Mouse (Mus musculus) heart, embryonic 10.5 days (tissue): ENCODE data around the gene 6820408C15Rik. TPM values are rescaled to one million over a fixed set of nuclear protein-coding genes. Genes with fewer than 3 reads are reported as not detected.

Experiments used
- DNase-seq: peaks from one replicate; pipeline ENCODE4 v3.0.0-alpha.2; 2017; ENCODE audit warnings: low spot score
- H3K27ac ChIP-seq: fragments of 300-500 bp; sonication (generic); 2 replicates; pipeline ENCODE4 v1.5.1; 2016; ENCODE audit warnings: mild to moderate bottlenecking
- H3K27me3 ChIP-seq: fragments of 300-500 bp; sonication (generic); 2 replicates; pipeline ENCODE4 v1.6.1; 2016; ENCODE audit warnings: mild to moderate bottlenecking; ENCODE audit not compliant: poor library complexity, insufficient read depth, severe bottlenecking
- H3K36me3 ChIP-seq: fragments of 300-500 bp; sonication (generic); 2 replicates; pipeline ENCODE4 v1.6.1; 2016; ENCODE audit warnings: mild to moderate bottlenecking, moderate library complexity
- H3K4me1 ChIP-seq: fragments of 300-500 bp; sonication (generic); 2 replicates; pipeline ENCODE4 v1.6.1; 2016; ENCODE audit warnings: mild to moderate bottlenecking
- H3K4me3 ChIP-seq: fragments of 300-500 bp; sonication (generic); 2 replicates; pipeline ENCODE4 v1.5.1; 2016; ENCODE audit warnings: mild to moderate bottlenecking, moderate library complexity
- H3K9me3 ChIP-seq: fragments of 300-500 bp; sonication (generic); 2 replicates; pipeline ENCODE4 v1.6.1; 2016; ENCODE audit warnings: mild to moderate bottlenecking, moderate library complexity
- WGBS: fragments of 180-500 bp; shearing (Covaris S2); methylation state at CpG from one replicate; pipeline ENCODE4 v1.1.7; 2016; 5-methylcytosine and 5-hydroxymethylcytosine counted together
- polyA plus RNA-seq: library from polyadenylated mRNA; unstranded; fragments of >200 nt; fragmentation: Nextera tagmentation; extraction: Ambion mirVana; gene quantifications from 2 replicates; pipeline ENCODE4 v1.2.1, GENCODE M21; 2016

The 6820408C15Rik gene
- polyA plus RNA-seq, 1 experiment from 2014 or later = 1.4 TPM

DNA sequence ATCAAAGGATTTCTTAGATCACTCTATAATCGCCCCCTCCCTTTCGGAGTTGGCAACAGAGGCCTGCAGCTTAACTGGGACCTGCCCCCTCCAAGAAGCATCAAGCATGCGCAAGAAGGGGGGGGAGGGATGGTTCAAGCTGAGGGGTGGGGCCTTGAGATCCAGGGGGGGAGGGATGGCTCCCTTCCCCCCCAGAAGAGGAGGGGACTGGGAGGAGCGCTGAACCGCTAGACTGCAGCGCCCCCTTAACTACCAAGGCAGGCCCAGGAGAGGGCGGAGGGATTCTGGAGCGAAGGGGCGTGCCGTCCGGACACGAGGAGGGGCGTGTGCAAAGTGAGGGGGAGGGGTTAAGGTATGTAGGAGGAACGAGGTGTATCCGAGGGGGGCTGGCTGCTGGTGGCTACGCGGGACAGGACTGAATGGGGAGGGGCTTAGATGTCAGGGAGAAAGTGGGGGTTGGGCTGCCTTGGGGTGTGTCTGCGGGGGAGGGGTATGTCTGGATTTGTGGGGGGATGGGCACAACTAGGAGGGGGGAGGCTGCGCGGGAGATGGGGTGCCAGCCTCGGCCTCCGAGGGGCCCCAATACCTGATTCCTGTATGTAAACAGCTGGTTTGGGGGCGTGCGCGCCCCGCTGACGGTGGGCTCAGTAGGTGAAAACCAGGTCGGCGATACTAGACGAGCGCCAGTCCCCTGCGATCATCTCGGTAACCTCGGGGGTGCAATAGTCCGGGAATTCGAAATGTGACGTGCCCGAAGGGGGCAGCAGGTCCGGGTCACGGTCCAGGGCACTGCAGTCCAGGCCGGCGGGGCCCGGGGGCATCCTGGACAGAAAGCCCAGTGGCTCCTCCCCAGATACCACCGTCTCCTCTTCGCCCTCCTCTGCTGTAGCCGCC, 19.0 kb upstream of the 6820408C15Rik start:
- DNase-seq = peak; percentile 99
- Histone ChIP-seq H3K4me3 (peak overlapping the region; percentile 91), H3K36me3 (0 out of 2 replicates have a peak, but pooled peaks cover 7% of the 10 kb centered on the region), H3K9me3 (no peaks in the 10 kb centered on the region), H3K27me3 (no peaks in the 10 kb centered on the region), H3K27ac (peak overlapping the region; percentile 99), H3K4me1 (peaks cover 51% of the 10 kb centered on the region)
- under 1% methylated on average over 45 of the region's 46 CpGs for WGBS

GRCm38 (mm10) chr2:152397004-152397589, 18.3 kb upstream of the 6820408C15Rik start:
- H3K27me3 ChIP-seq = no peaks in the 10 kb centered on the region
- DNase-seq = peak; percentile 93
- H3K36me3 ChIP-seq = 0 out of 2 replicates have a peak, but pooled peaks cover 7% of the 10 kb centered on the region
- peak overlapping the region; percentile 91 for H3K4me3 ChIP-seq
- H3K27ac ChIP-seq = peak overlapping the region; percentile 99
- under 1% methylated on average over 76 of the region's 77 CpGs for WGBS
- peaks cover 51% of the 10 kb centered on the region for H3K4me1 ChIP-seq
- H3K9me3 ChIP-seq = no peaks in the 10 kb centered on the region

DNA sequence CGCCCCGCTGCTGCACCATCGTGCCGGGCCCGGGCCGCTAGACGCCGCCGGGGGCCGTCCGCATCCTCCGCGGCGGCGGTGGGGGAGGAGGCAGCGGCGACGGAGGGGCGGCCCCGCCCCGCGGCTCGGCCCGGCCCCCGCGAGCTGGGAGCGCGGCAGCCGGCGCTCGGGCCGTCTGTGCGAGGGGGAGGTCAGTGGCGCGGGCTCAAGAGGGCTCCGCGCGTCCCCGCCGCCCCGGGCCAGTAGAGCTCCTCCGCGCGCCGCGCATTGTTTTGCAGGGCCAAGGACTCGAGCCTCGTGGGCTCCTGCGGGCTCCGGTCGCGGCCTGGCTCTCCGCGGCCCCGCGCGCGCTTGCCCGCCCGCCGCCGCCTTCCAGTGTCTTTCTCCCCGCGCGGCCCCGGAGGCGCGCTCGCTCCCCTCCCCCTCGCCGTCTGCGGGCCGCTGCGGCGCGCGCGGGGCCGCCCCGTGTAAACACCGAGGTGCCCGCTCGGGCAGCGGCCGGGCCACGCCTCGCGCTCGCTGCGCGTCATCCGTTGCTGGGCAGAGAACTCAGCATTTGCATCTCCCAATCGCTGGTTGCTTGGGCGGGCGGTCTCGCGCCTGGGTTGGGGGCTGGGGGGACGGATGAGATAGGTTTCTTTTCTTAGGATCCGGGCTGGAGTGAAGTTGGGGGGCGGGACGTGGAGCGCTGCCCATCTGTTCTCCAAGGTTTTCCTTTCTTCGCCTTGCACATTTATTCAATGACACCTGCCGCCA, 17.5 kb upstream of the 6820408C15Rik start, which contains the start of gene Sox12:
Gene Sox12 (minus strand): TSS at position 384 of the 756 bp plus-strand sequence.
- H3K27me3 ChIP-seq = no peaks in the 10 kb centered on the region
- H3K4me1 ChIP-seq = peaks cover 51% of the 10 kb centered on the region
- DNase-seq = peak; percentile 98
- 1% methylated on average over 104 of the region's 104 CpGs for WGBS
- H3K27ac ChIP-seq = peak within 1 kb of the TSS; percentile 99
- peak within 1 kb of the TSS; percentile 91 for H3K4me3 ChIP-seq
- H3K36me3 ChIP-seq = 0 out of 2 replicates have a peak, but pooled peaks cover 7% of the 10 kb centered on the region
- no peaks in the 10 kb centered on the region for H3K9me3 ChIP-seq

GRCm38 (mm10) chr2:152398691-152399090, 16.7 kb upstream of the 6820408C15Rik start:
- H3K4me3 ChIP-seq = peak overlapping the region; percentile 91
- WGBS = under 1% methylated on average over 38 of the region's 38 CpGs
- H3K9me3 ChIP-seq = no peaks in the 10 kb centered on the region
- peaks cover 45% of the 10 kb centered on the region for H3K4me1 ChIP-seq
- DNase-seq = peak; percentile 99
- H3K27me3 ChIP-seq = no peaks in the 10 kb centered on the region
- H3K36me3 ChIP-seq = 0 out of 2 replicates have a peak, but pooled peaks cover 7% of the 10 kb centered on the region
- peak overlapping the region; percentile 99 for H3K27ac ChIP-seq

- peak overlapping the region; percentile 91 for H3K4me3 ChIP-seq
Observed at GRCm38 (mm10) chr2:152399122-152399542, 16.3 kb upstream of the 6820408C15Rik start.

GRCm38 (mm10) chr2:152406126-152406525, 9.3 kb upstream of the 6820408C15Rik start:
- H3K27me3 ChIP-seq = no peaks in the 10 kb centered on the region
- H3K4me3 ChIP-seq = peak overlapping the region; percentile 51
- H3K9me3 ChIP-seq = no peaks in the 10 kb centered on the region
- WGBS = under 1% methylated on average over 19 of the region's 19 CpGs
- peaks cover 35% of the 10 kb centered on the region for H3K4me1 ChIP-seq
- peak overlapping the region; percentile 84 for H3K27ac ChIP-seq
- H3K36me3 ChIP-seq = no peaks in the 10 kb centered on the region
- peak; percentile 99 for DNase-seq

More at GRCm38 (mm10) chr2:152399122-152399542, 16.3 kb upstream of the 6820408C15Rik start:
- under 1% methylated on average over 13 of the region's 13 CpGs for WGBS
- H3K4me1 ChIP-seq = peaks cover 41% of the 10 kb centered on the region
- no peaks in the 10 kb centered on the region for H3K9me3 ChIP-seq
- H3K27ac ChIP-seq = peak overlapping the region; percentile 99
- no peak for DNase-seq
- H3K27me3 ChIP-seq = no peaks in the 10 kb centered on the region
- 0 out of 2 replicates have a peak, but pooled peaks cover 7% of the 10 kb centered on the region for H3K36me3 ChIP-seq

DNA sequence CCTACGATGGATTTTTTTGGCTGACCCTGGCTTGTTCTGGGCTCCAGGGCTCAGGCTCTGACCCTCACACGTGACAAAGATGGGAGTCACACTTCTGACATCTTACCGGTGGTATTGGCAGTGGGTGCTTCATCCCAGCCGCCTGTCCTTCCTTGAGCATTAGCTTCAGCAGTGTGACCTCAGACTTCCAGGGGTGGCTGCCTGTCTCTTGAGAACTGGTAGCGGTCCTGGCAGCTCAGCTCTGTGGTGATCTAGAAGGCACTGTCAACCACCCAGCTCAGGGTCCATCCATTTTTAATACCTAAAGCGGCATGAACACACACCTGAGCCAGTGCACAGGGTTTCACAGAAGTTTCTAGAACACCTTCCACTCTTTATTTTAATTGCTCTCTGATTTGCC, 5.6 kb upstream of the 6820408C15Rik start:
- Histone ChIP-seq H3K36me3 (peaks cover 3% of the 10 kb centered on the region; the same call in 1 of the 2 replicates), H3K4me3 (no peak overlapping the region), H3K27me3 (no peaks in the 10 kb centered on the region), H3K4me1 (peaks cover 43% of the 10 kb centered on the region), H3K9me3 (no peaks in the 10 kb centered on the region), H3K27ac (peak overlapping the region; percentile 100)
- no peak for DNase-seq
- WGBS = 71% methylated on average over 6 of the region's 6 CpGs

GRCm38 (mm10) chr2:152410971-152411371, 4.4 kb upstream of the 6820408C15Rik start:
- Histone ChIP-seq H3K9me3 (no peaks in the 10 kb centered on the region; the same call in 1 of the 2 replicates), H3K4me1 (peaks cover 40% of the 10 kb centered on the region), H3K4me3 (peak overlapping the region; percentile 97), H3K27ac (peak overlapping the region; percentile 100), H3K27me3 (no peaks in the 10 kb centered on the region), H3K36me3 (peaks cover 3% of the 10 kb centered on the region; the same call in 1 of the 2 replicates)
- WGBS = 0% methylated on average over 15 of the region's 15 CpGs
- DNase-seq = peak; percentile 96

GRCm38 (mm10) chr2:152411471-152411870, 3.9 kb upstream of the 6820408C15Rik start:
- 3% methylated on average over 7 of the region's 7 CpGs for WGBS
- Histone ChIP-seq H3K9me3 (peaks cover 4% of the 10 kb centered on the region; the same call in 1 of the 2 replicates), H3K27ac (peak overlapping the region; percentile 100), H3K4me3 (peak overlapping the region; percentile 97), H3K4me1 (peaks cover 38% of the 10 kb centered on the region), H3K36me3 (peaks cover 3% of the 10 kb centered on the region; the same call in 1 of the 2 replicates), H3K27me3 (no peaks in the 10 kb centered on the region)
- DNase-seq = no peak

DNA sequence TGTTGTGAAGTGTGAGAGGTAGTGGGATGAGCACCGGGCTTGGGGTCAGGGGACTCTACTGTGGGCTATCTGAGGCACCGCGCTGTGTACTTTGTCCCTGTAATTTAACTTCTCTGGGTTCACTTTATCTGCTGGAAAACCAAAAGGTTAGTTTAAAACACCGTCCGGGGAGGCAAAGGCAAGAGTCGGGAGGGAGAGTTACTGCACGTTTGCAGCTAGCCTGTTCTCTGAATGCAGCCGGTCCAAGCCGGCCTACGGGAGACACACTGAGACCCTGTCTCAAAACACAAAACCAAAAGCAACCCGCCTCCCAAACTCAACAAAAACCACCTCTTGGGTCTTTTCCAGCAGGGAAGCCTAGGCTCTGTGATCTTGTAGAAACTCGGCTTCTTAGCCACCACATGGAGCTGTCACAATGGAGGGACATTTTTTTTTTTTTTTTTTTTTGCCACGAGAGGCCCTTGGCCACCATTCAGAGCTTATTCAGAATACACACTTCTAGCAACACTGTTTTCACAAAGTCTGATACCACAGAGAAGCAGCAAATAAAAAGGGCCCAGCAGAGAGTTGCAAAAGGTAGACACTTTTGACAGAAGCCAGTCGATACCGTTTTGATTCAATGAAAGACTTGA, 2.7 kb upstream of the 6820408C15Rik start:
- Histone ChIP-seq H3K9me3 (peaks cover 4% of the 10 kb centered on the region; the same call in 1 of the 2 replicates), H3K27me3 (no peaks in the 10 kb centered on the region), H3K4me3 (peak overlapping the region; percentile 97), H3K4me1 (peaks cover 34% of the 10 kb centered on the region), H3K36me3 (peaks cover 3% of the 10 kb centered on the region; the same call in 1 of the 2 replicates), H3K27ac (peak overlapping the region; percentile 100)
- 3% methylated on average over 15 of the region's 15 CpGs for WGBS
- DNase-seq = no peak

GRCm38 (mm10) chr2:152413158-152413764, 2.1 kb upstream of the 6820408C15Rik start:
- peaks cover 34% of the 10 kb centered on the region for H3K4me1 ChIP-seq
- whole genome bisulfite sequencing = 2% methylated on average over 21 of the region's 21 CpGs
- H3K27me3 ChIP-seq = no peaks in the 10 kb centered on the region
- peak overlapping the region; percentile 97 for H3K4me3 ChIP-seq
- peak overlapping the region; percentile 100 for H3K27ac ChIP-seq
- peaks cover 3% of the 10 kb centered on the region; the same call in 1 of the 2 replicates for H3K36me3 ChIP-seq
- H3K9me3 ChIP-seq = peaks cover 4% of the 10 kb centered on the region; the same call in 1 of the 2 replicates
- DNase-seq = no peak
